Mouse (Mus musculus): ENCODE data around the gene Zfp184.

- no peak for TF ChIP-seq CTCF (IDR thresholded peaks at IDR 0.05; ENCODE audit: borderline replicate concordance, insufficient read depth, low read depth, low read length)
- no peak for TF ChIP-seq POLR2A (IDR thresholded peaks at IDR 0.05; ENCODE audit: borderline replicate concordance, insufficient read depth, low read length)
Measured at GRCm38 (mm10) chr13:21924734-21925335, 20.1 kb upstream of the Zfp184 start.

All from cerebellum, adult 2 months (tissue).